Mouse (Mus musculus) A20 (cell line): Measurements from ENCODE around the gene Eloa.
A peak's percentile ranks its signal among the peaks of the same experiment; 100 is the strongest.

Source experiments
- DNase-seq: peaks from one replicate; pipeline ENCODE4 v3.0.0-alpha.2; 2011; ENCODE audit warnings: low read depth, low spot score

Gene Eloa

DNA sequence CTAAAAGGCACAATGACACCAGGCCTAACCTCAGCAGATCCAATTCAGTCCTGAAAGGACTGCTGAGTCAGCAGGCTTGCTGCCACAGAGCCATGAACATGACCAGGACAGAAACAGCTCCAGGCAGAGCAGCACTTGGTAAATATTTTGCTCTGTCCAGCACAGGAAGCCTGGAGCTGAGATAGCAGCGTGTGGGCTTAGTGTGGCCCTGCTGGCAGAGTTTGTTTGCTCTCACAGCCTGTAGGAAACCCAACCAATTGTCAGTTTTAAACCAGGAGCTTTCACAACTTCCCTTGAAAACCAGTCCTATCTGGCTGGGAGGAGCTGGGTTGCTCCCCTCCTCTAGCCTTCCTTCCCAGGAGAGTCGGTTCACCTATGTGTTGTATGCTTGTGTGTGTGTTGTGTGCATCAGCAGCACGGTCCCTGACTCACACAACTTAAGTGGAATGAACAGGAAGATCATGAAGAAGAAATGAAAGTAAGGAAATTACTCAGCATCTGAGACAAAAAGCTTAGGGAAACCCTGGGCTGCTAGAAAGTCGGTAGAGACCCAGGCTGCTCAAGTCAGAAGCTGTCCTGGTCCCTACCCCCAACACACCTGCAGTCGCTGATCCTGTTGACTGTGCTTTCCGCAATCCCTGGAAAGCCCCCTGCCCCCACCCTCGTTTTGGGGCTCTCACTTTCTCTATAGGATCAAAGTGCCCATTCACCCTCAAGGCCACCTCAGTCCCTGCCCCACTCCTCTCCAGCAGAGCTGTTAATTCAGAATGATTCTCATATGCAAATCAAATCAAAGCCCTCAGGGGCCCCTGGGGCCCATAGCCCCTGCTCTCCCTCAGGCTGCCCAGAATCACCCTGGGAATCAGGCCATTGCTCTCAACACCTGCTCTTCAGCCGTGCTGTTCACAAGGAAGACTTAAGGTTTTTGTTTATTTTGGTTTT, 9.7 kb upstream of the Eloa start:
- DNase-seq = peak; percentile 87

DNA sequence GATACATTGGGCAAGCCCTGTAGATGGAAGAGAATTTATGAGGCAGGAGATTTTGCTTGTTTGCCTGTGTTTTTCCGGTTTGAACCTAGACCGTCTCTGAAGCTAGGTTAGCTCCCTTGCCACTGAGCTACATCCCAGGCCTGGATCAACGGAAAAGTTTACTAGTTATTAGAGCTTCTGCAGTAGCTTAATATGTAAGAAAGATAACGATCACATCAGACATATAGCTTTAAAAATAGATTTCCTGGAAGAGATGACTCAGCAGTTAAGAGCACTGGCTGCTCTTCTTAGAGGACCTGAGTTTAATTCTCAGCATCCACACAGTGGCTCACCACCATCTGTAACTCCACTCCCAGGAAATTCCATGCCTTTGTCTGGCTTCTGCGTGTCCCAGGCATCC, 7.1 kb upstream of the Eloa start:
- DNase-seq = no peak

DNA sequence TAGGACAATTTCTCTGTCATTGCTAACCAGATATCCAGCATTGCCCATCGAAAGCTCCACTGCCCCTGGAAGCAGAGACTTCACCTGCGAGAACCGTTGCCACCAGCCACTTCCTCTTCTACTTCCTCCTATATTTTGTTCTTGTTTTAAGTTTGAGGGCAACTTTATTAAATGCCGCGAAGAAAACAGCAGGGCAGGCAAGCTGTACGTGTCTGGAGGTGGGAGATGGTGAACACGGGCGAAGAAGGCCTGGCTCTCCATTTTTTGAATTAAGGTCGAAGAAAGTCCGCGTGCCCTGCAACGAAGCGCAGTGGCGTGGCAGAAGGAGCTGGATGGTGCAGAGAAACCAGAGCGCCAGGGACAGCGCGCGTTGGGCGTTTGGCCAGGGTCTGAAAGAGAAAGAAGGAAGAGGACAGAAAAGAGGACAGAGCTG, 6.6 kb upstream of the Eloa start:
- DNase-seq = peak; percentile 79

DNA sequence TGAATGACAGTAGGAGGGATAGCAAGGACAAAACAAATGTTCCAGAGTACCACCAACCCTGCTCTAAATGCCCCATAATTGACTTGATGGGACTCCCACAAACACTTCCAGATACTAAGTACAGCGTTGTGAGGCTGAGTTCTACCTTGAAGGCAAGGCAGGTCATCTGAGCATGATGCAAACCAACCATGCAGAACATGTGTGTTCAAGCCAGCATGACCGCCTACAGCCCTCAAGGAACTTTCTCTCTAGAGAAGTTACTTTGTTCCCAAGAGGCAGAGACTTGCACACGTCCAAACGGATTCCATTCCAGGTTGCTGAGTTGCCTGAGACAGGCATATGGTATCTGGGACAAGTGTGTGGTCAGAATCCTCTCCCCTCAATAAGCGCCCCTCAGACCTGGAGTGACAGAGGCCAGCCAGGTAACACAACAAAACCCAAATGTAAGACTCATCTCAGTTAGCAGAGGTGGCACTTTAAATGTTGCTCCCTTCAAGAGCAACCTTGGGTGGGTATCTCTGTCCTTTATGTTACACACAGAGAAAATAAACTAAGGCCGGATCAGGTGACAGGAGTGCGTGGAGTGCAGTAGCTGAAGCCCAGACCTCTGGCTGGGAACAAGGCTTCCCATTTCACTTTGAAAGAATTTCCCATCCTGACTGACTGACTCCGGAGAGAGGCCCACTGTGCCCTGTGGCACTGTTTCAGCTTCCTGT, 6.0 kb upstream of the Eloa start:
- DNase-seq = peak; percentile 59

DNA sequence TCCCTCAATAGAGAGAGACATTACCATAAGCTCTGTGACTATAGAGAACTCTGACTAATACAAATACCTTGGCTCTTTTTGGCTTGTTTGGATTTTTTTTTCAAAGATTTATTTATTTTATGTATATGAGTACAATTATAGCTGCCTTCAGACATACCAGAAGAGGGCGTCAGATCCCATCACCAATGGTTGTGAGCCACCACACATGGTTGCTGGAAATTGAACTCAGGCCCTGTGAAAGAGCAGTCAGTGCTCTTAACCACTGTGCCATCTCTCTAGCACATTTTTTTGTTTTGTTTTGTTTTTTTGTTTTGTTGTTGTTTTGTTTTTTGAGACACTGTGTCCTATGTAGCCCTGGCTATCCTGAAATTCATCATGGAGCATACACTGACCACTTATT, 3.8 kb upstream of the Eloa start:
- peak; percentile 25 for DNase-seq

DNA sequence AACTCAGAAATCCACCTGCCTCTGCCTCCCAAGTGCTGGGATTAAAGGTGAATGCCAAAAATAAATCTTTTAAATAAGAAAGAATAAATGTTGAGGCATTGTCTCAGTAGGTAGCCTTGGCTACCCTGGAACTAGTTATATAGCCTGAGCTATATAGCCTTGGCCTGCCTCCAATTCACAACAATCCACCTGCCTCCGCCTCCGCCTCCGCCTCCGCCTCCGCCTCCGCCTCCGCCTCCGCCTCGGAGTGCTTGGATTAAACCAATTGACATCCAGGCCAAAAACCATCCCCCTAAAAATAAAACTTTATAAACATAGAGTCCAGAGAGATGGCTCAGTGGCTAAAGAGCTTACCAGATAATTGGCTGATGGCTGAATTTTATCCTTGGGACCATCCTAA, 1.4 kb upstream of the Eloa start:
- DNase-seq = no peak

DNA sequence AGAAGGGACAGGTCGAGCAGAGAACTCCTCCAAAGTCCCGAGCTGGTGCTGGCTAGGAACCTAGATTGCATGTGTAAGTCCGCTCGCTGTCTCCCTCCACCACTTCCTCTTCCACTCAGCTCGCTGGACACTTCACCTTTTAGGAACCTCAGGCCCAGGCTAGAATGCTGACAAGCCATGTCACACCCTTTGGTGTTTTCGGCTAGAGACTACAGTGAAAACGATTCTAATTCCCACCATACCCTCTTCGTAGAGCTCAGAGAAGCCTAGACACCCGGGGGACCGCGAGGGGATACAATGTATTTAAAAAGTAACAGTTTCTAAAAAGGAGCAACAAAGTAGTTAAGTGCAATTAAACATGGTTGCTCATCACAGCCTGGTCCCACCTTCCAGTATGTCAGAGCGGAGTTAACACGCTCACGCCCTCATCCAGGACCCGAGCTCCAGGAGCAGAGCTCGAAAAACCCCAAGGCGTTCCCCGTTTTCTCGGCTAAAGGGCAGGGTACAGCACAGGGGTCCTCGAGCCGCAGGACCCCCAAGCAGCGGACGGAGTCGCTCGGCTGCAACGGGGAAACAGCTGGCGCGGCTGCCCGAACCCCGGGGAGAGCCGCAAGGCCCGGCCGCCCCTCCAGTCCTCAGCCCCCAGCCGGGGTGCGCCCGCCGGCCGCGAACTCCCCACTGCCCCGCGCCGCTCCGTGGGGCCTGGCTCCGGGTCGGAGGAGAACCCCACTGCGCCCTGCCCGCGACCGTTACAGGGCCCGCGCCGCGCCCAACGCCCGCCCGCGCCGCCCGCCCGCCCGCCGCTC, 617 bp downstream of the Eloa start:
- DNase-seq = peak; percentile 74

DNA sequence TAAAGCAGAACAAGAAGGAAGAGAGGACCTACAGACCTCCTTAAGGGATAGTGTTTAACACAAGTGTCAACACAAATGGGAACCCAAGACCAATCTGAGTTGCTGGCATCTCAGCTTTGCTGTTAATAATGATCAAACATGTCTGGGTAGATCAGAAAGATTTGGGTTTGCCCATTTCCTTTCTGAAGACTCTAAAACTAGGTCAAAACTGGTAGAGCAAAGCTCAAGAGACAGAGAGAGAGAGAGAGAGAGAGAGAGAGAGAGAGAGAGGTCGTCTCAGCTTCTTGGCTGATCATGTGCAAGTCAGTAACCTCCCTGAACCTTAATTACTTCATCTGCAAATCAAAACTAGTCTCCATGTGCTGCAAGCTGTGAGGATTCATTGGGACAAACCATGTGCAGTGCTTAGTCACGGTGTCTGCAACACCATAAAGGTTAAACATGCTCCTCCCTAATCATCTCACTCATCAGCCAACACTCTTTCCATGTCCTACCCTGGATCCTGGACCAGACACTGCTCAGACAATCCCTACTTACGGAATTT, 5.4 kb downstream of the Eloa start:
- no peak for DNase-seq

DNA sequence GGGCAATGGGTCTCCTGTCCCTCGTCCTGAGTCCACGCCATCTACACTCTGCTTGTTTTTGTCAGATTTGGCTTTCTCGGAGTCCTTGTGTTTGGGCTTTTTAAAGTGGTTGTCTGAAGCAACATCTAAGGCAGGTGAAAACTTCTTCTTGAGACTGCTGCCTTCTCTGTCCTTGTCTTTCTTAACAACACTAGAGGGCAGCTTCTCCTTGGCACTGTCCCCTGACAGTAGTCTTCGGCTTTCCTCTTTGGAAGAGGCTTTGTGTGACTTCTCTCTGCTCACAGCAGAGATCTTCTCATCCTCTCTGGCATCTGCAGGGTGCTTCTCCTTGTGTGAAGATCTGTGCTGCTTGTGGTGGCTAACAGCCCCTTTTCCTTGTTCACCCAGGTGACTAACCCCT, 11.0 kb downstream of the Eloa start:
- no peak for DNase-seq

DNA sequence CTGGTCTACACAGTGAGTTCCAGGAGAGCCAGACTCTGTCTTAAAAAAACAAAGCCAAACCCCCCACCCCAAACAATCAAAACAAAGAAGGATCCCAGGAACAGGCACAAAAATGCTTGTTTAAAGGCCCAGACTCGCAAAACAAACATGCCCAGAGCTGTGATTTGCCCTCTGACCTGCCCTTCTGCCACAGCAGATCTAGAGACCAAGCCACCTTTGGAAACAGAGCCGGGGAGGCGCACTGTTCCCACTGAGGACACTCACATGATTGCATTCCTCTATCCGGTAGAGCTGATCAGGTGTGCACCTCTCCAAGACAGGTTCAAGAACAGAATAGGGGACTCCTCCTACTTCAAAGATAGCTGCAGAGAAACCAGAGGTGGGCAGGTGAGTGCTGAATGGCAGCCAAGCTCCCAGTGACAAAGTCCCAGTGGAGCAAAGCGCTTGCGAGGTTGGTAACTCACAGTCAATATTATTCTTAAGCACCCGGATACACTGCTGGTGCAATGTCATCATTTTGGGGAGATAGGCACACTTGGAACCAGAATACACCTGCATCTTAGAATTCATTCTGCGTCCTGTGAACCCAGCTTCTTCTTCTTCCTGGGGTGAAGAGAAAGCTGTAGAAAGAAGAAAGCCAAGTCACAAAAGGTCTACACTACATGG, 12.6 kb downstream of the Eloa start:
- DNase-seq = no peak

DNA sequence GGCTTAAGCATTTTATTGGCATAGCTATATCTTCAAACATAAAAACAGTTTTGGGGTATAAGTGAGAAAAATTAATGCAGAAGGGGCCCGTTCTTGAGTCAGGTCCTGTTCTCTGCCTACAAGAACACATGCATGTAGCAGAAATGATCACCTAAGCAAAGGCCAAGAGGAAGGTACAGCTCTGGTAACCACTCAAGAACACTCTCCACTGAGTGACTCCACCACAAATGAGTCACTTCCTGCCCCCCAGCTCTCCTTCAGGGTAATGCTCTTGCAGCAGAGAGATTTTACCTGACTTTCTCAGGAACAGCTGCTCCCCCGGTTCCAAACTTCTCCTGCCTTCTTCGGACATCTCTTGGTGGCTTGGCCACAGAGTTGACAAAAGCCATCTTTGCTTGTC, 14.7 kb downstream of the Eloa start:
- no peak for DNase-seq

DNA sequence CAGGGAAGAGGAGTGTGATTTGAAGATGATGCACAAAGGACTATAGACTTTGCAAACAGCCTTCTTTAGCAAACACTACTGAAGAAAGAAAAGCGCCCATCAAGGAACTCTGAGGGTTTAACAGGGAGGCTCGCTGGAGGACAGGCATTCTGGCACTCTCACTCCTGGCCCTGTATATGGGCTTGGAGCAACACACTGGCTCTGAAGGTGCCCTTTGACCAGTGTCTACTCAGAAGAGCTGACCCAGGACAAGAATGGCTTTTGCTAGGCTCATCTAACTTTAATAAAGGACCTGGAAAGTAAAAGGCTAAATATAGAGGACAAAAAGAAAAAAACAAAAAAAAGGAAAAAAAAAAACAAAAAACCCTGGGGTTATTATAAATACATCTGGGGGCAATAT, 16.6 kb downstream of the Eloa start:
- DNase-seq = no peak

DNA sequence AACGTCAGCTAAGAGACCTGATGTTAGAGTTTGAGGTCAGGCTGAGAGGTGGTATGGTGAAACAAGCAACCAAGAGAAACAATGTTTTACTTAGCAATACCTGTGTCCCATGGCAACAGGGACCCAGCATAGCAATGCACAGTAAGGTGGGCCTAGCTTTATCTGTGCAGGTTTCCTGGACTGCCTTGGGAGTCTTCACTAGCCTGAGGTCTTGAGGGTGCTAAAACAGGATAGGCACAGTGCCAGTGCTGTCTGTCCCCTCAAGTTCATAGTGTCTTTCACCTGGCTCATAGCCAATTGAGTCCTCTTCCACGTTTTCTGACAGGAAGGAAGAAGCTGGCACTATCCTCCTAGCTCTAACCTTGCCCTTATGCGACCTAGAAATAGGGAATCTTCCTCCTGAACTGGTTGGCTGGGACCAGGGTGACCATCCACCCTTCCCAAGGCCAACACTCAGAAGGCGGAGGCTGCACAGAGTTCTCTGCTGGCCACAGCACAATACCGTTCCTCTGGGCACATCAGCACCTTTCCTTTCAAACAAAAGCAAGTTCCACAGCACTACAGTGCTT, 17.4 kb downstream of the Eloa start:
- no peak for DNase-seq

DNA sequence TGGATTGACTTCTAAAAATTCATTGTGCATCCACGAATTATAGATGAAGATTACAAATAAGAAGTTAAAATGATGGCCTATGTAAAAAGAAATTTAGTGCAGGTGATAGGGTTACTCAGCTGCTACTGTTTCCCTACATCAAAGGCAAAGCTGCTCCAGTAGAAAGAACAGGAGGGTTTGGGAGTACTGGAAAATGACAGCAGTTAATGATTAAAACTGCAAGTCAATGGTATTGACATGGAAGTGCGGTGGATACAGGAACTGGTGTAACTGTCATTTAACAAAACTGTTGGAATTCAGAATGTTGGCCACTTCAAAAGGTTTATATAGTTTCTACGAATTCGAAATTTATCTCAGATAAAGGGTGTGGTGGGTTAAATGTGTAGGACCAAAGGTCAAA, 26.4 kb downstream of the Eloa start:
- DNase-seq = no peak

DNA sequence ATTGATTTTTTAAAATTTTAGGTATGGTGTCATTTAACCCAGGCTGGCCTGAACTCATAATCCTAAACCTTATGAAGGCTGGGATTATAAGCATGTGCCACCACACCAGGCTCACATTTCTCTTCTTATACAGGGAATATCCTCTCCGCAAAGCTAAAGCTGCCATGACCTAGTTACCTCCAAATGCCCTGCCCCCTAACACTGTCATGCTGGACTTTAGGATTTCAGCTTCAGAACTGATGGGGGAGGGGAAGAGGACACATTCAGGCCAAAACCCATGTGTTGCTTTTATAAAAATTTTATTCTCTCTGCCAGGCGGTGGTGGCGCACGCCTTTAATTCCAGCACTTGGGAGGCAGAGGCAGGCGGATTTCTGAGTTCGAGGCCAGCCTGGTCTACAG, 27.6 kb downstream of the Eloa start:
- DNase-seq = no peak

DNA sequence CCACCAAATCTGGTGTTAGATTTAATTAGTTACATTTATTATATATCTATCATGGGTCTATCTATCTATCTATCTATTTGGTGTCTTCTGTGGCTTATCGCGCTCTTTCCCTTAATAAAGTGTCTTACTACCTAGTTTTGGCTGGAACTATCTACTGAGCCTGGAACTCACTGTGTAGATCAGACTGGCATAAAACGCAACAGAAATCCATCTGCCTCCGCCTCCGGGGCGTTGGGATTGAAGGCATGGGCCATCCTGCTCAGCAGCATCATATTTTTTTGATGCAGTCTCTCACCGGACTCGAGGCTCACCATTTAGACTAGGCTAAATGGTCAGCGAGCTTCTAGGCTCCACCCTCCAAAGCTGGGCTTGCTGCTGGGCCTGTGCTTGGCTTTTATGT, 33.8 kb downstream of the Eloa start:
- peak; percentile 17 for DNase-seq

DNA sequence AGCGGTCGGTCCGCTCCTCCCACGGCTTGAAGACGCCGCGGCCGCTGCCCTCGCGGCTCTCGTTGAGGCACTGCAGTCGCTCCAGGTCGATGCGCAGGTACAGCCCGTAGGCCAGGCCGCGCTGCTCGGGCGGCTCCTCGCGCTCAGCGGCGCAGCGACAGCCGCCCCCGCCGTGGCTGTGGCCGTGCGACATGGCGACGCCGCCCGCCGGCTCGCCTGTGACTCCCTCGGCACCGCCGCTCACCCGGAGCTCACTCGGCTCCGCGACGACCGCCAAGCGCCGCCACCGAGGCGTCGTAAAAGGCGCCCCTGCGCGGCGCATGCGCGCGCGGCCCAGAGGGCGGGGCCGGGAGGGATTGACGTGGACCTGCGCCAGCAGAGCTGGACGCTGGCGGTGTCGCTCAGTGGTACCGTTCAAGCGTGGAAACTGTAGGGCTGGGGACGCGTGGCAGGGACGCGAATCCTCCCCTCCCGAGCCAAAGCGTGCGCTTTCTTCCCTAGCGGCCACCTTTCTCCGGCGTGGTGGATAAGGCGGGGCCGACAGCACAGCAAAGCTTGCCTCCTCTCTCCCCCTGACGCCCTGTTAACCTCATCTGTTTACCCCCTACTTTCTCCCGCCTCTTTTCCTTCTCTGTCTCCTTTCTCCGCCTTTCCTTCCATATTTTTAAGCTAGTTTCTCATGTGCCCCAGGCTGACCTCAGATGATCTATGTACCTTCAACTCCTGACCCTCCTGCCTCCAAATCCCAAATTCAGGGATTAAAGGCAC, 34.4 kb downstream of the Eloa start, which contains the start of gene Pithd1:
Pithd1 (minus strand) TSS at position 322 of the 768 bp plus-strand sequence.
- peak; percentile 97 for DNase-seq

DNA sequence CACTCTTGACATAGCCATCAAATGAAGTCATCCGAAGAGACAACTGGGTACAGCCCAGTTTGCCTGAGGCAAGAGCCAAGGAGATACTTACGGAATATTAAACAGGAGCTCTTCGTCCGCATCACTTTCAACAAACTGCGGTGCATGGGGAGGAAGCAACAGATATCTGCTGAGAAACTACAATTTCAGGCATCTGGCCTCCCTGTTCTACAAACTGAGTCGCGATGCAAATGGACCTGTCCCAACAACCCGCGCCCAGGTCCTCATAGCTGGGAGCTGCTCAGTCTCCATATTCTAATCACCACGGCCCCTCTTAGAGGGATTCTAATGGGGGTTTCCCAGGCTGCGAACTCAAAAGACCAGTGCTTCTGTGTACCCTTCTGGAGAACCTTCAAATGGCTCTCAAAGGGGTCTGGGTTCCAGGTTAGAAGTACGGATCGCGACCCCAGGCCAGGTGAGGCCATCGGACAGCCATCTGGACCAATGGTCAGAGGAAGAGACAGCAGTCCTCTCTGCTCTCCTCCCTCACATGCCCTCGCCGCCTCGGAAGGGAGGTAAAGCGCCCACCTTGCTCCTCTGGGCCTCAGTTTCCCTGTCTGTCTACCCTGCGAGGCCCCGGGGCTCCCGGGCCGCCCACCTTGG, 35.1 kb downstream of the Eloa start:
- DNase-seq = peak; percentile 46

DNA sequence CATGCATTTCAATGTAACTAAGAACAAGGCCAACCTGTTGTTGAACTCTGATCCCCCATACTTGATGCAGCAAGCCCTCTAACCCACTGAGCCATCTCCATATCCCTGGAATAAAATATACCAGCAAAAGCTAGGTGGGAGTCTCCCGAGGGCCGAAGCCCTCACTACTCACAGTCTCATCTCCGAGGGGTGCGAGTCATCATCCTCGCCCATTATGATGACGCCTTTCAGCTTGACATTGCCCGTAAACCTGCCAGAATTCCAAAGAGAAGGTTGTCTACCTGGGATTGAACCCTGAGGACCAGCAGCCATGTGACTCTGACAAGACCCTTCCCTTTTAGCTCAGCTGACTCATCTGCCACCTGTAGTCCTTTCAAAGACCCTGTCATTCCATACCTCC, 35.8 kb downstream of the Eloa start:
- no peak for DNase-seq

DNA sequence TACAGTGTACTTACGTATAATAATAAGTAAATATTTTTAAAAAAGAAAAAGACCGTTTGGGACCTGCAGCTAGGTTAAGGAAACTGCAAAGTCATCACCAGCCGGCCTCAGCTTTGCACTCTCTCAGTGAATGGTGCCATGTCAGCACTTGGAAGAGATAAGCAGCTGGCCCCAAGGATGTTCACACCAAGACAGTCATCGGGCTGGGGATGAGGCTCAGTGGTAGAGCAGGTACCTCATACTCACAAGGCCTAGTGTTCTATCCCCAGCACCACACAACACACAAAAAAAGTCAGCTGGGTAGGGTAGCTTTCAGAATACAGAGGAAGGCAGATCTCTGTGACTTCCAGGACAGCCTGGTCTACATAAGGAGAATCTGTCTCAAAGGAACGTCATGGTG, 36.4 kb downstream of the Eloa start:
- no peak for DNase-seq
